Mouse (Mus musculus) myocyte (in vitro differentiated cells): Measurements from ENCODE around the gene St3gal3. TPM values are rescaled to one million over a fixed set of nuclear protein-coding genes. Genes with fewer than 3 reads are reported as not detected.

Source experiments
- H3K27me3 ChIP-seq: one replicate; pipeline ENCODE4 v1.6.1; 2011; ENCODE audit not compliant: control insufficient read depth, insufficient read depth, insufficient read length
- H3K36me3 ChIP-seq: one replicate; pipeline ENCODE4 v1.6.1; 2011; ENCODE audit not compliant: control insufficient read depth, insufficient read depth
- H3K4me2 ChIP-seq: one replicate; pipeline ENCODE4 v1.6.1; 2011; ENCODE audit warnings: low read depth, control low read depth
- H3K4me3 ChIP-seq: one replicate; pipeline ENCODE4 v1.5.1; 2011; ENCODE audit warnings: mild to moderate bottlenecking, control low read depth, moderate library complexity
- H3K79me2 ChIP-seq: one replicate; pipeline ENCODE4 v1.6.1; 2011; ENCODE audit not compliant: control insufficient read depth, insufficient read depth
- H3ac ChIP-seq: one replicate; pipeline ENCODE4 v1.6.1; 2011; ENCODE audit not compliant: control insufficient read depth, insufficient read length
- CEBPB ChIP-seq: IDR thresholded peaks from 2 replicates; pipeline ENCODE4 v1.6.1; 2011; ENCODE audit warnings: mild to moderate bottlenecking, moderate library complexity; ENCODE audit not compliant: poor library complexity, insufficient read depth, severe bottlenecking
- E2F4 ChIP-seq: IDR thresholded peaks from one replicate; pipeline ENCODE4 v1.6.1; 2011; ENCODE audit warnings: mild to moderate bottlenecking, control low read depth, moderate library complexity; ENCODE audit not compliant: insufficient read depth
- MAX ChIP-seq: IDR thresholded peaks from one replicate; pipeline ENCODE4 v1.6.1; 2011; ENCODE audit warnings: low read depth, mild to moderate bottlenecking, control low read depth
- MYOD1 ChIP-seq, 3 experiments: IDR thresholded peaks; one replicate each; pipeline ENCODE4 v1.6.1; 2011; ENCODE audit warnings: control low read depth in 2 of 3, low read depth in 2 of 3, mild to moderate bottlenecking in 2 of 3, moderate library complexity in 1 of 3; ENCODE audit not compliant: insufficient read length in 2 of 3, control insufficient read depth in 1 of 3
- MYOG ChIP-seq, 3 experiments: IDR thresholded peaks; one replicate each; pipeline ENCODE4 v1.6.1; 2011; ENCODE audit warnings: control low read depth in 2 of 3, low read depth in 2 of 3, mild to moderate bottlenecking in 2 of 3; ENCODE audit not compliant: insufficient read length in 2 of 3, control insufficient read depth in 1 of 3, insufficient read depth in 1 of 3
- POLR2A ChIP-seq: IDR thresholded peaks from one replicate; pipeline ENCODE4 v1.6.1; 2011; ENCODE audit warnings: low read depth, mild to moderate bottlenecking, control low read depth, moderate library complexity; ENCODE audit not compliant: insufficient read length
- POLR2AphosphoS2 ChIP-seq: IDR thresholded peaks from one replicate; pipeline ENCODE4 v1.6.1; 2011; ENCODE audit warnings: low read depth, control low read depth; ENCODE audit not compliant: insufficient read length
- REST ChIP-seq: IDR thresholded peaks from one replicate; pipeline ENCODE4 v1.6.1; 2011; ENCODE audit warnings: mild to moderate bottlenecking, control low read depth, moderate library complexity; ENCODE audit not compliant: insufficient read depth, insufficient read length
- SRF ChIP-seq: IDR thresholded peaks from one replicate; pipeline ENCODE4 v1.6.1; 2011; ENCODE audit warnings: low read depth; ENCODE audit not compliant: control insufficient read depth, insufficient read length
- TCF12 ChIP-seq: IDR thresholded peaks from one replicate; pipeline ENCODE4 v1.6.1; 2011; ENCODE audit warnings: mild to moderate bottlenecking, control low read depth; ENCODE audit not compliant: poor library complexity, insufficient read depth, severe bottlenecking
- TCF3 ChIP-seq: IDR thresholded peaks from one replicate; pipeline ENCODE4 v1.6.1; 2011; ENCODE audit warnings: low read depth, control low read depth; ENCODE audit not compliant: insufficient read length
- USF1 ChIP-seq: IDR thresholded peaks from one replicate; pipeline ENCODE4 v1.6.1; 2011; ENCODE audit warnings: low read depth, mild to moderate bottlenecking, control low read depth, moderate library complexity
- polyA plus RNA-seq: library from polyadenylated mRNA; unstranded; fragments of >200 nt; fragmentation: generic; extraction: Trizol; gene quantifications from one replicate; pipeline ENCODE4 v1.2.1, GENCODE M21; 2012; ENCODE audit warnings: missing spikeins

St3gal3 gene
- polyA plus RNA-seq, 1 experiment, result 45.1 TPM

- Histone ChIP-seq H3K4me2 (no peak overlapping the region), H3K27me3 (no peaks in the 10 kb centered on the region), H3K4me3 (no peak overlapping the region), H3ac (no peak overlapping the region), H3K79me2 (no peaks in the 10 kb centered on the region), H3K36me3 (no peaks in the 10 kb centered on the region)
- no peak for TF ChIP-seq REST
- no peak for TF ChIP-seq TCF3
- no peak for TF ChIP-seq USF1
- no peak for TF ChIP-seq SRF
- TF ChIP-seq CEBPB, result no peak
- TF ChIP-seq MAX, result no peak
- TF ChIP-seq MYOD1 (IDR thresholded peaks at IDR 0.05; ENCODE audit: control insufficient read depth in 1 of 3, insufficient read length in 2 of 3, low read depth in 2 of 3), result no peak
- no peak for TF ChIP-seq MYOG (IDR thresholded peaks at IDR 0.05; ENCODE audit: control insufficient read depth in 1 of 3, insufficient read depth in 1 of 3, insufficient read length in 2 of 3, low read depth in 2 of 3)
- no peak for TF ChIP-seq TCF12
- no peak for TF ChIP-seq POLR2AphosphoS2
- TF ChIP-seq POLR2A, result no peak
- no peak for TF ChIP-seq E2F4
These were observed 161.7 kb downstream of the St3gal3 start for GRCm38 (mm10) chr4:117972999-117973398.

DNA sequence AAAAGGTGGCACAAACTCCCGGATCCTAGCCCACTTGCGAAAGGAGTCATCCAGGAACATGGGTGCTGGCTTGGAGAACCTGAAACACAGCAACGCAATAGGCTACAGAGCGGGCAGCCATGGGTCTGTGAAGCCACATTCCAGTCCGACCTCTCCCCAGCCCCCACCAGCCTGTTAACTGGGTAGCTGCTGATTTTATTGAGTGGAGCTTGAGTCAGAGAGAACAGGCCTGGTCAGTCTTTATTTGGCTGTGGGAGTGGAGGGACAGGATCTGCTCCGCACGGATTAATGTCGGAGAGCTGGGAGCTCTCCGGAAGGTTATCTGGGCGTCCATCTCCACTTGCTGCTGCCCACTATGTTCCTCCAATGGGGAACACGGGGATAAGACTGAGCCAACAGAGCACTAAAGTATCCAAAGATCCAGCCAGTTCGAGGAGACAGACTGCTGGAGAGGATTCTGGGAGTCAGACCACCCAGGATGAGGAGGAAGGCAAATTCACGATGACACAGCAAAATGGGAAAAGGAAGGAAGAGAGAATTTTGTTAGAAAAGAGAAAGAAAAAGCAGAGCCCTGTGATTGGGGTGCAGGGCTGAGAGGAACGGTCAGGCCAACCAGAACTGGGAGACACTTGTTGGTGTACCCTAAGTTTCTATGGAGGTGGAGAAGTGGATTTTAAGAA is 170.2 kb downstream of the St3gal3 start:
- H3K79me2 ChIP-seq, result no peaks in the 10 kb centered on the region
- H3K27me3 ChIP-seq, result no peaks in the 10 kb centered on the region
- peaks cover 5% of the 10 kb centered on the region for H3K36me3 ChIP-seq
- no peak overlapping the region for H3K4me2 ChIP-seq
- TF ChIP-seq TCF12 (no peak), MYOD1 (IDR thresholded peaks at IDR 0.05; ENCODE audit: control insufficient read depth in 1 of 3, insufficient read length in 2 of 3, low read depth in 2 of 3) (no peak), TCF3 (no peak), E2F4 (no peak), MAX (no peak), SRF (no peak), POLR2AphosphoS2 (no peak), POLR2A (no peak), REST (no peak), USF1 (no peak), CEBPB (no peak), MYOG (IDR thresholded peaks at IDR 0.05; ENCODE audit: control insufficient read depth in 1 of 3, insufficient read depth in 1 of 3, insufficient read length in 2 of 3, low read depth in 2 of 3) (no peak)
- no peak overlapping the region for H3K4me3 ChIP-seq
- H3ac ChIP-seq, result no peak overlapping the region

DNA sequence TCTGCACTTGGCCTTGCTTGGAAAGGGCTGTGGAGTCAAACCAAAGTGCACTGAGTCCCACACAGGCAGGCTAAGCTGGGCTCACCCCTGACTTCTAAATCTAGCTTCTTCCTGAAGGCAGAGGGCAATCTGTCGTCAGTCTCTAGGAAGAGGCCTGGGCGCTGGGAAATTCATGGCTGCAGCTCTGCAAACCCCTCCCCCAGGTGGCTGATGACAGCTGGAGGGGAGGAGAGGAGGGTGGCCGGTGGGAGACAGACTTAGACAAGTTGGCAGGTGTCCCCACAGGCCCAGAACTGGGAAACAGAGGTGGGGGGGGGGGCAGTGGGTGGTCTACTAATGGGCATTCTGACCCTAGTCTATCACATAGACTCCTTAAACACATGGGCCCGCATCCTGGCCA is 177.2 kb downstream of the St3gal3 start:
- Histone ChIP-seq H3K4me3 (no peak overlapping the region), H3K27me3 (no peaks in the 10 kb centered on the region), H3K36me3 (peaks cover 8% of the 10 kb centered on the region), H3ac (no peak overlapping the region), H3K79me2 (no peaks in the 10 kb centered on the region), H3K4me2 (no peak overlapping the region)
- no peak for TF ChIP-seq USF1
- peak in 1 of 3 experiments; percentile 11 for TF ChIP-seq MYOD1 (IDR thresholded peaks at IDR 0.05; ENCODE audit: control insufficient read depth in 1 of 3, insufficient read length in 2 of 3, low read depth in 2 of 3)
- TF ChIP-seq MAX, result no peak

DNA sequence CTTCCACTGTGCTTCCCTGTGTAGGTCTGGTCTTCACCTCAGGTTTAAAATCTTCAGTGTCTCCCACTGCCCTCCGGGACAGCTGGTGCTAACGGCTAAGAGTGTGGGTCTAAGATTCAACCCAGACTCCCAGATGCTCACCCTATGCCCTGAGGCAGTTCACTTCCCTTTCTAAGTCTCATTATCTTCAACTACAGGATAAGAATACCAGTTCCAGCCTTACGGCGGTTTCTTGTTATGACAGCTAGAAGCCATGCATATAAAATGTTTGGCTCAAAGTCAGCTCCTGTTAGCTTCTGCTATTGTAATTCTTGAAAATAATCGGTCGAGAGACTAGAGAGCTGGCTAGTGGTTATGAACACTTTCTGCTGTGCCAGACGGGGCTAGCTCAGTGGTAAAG is 187.2 kb downstream of the St3gal3 start:
- TF ChIP-seq REST (no peak), USF1 (no peak), MAX (no peak), MYOG (IDR thresholded peaks at IDR 0.05; ENCODE audit: control insufficient read depth in 1 of 3, insufficient read depth in 1 of 3, insufficient read length in 2 of 3, low read depth in 2 of 3) (no peak), CEBPB (no peak), TCF3 (no peak), POLR2AphosphoS2 (no peak), MYOD1 (IDR thresholded peaks at IDR 0.05; ENCODE audit: control insufficient read depth in 1 of 3, insufficient read length in 2 of 3, low read depth in 2 of 3) (no peak), SRF (no peak)
- no peaks in the 10 kb centered on the region for H3K27me3 ChIP-seq
- H3ac ChIP-seq, result no peak overlapping the region
- H3K36me3 ChIP-seq, result peaks cover 10% of the 10 kb centered on the region
- no peaks in the 10 kb centered on the region for H3K79me2 ChIP-seq
- H3K4me3 ChIP-seq, result no peak overlapping the region
- peak overlapping the region; percentile 29 for H3K4me2 ChIP-seq

DNA sequence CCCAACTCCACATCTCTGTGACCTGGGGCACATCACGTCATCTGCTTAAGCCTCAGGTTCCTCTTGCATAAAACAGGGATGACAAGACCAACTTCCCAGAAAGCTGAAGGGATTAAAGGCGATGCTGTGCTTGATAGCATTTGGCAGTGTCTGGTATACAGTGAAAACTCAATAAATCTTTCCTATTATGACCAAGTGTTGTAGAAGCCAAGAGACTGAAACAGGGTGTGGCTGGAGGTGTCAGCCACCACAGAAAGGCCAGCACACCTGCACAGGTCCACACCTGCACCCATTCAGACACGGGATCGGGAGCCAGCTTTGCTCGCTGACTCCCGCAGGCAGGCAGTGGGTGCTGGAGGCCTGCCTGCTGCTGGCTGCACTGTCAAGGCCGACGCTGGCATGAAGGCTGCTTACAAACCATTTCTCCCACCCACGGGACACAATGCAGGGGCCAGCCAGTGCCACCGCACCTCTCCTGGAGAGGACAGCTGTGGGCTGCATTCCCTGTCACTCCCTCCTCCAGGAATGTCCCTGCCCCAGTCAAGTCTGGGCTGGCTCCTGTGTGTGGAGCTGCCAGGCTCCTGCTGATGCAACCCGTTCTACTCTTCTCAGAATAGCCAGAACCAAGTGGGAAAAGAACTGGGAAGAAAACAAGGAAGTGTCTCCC is 187.9 kb downstream of the St3gal3 start:
- Histone ChIP-seq H3K27me3 (no peaks in the 10 kb centered on the region), H3K36me3 (peaks cover 7% of the 10 kb centered on the region), H3K4me3 (no peak overlapping the region), H3K79me2 (no peaks in the 10 kb centered on the region), H3ac (no peak overlapping the region), H3K4me2 (peak overlapping the region; percentile 29)
- 0 out of 2 replicates have a peak, but pooled peaks have one; percentile 28 for TF ChIP-seq CEBPB
- TF ChIP-seq MYOG (IDR thresholded peaks at IDR 0.05; ENCODE audit: control insufficient read depth in 1 of 3, insufficient read depth in 1 of 3, insufficient read length in 2 of 3, low read depth in 2 of 3), result peak; percentile 80 to 99 (median 90)
- peak; percentile 30 for TF ChIP-seq TCF12
- TF ChIP-seq REST, result no peak
- peak; percentile 80 for TF ChIP-seq TCF3
- TF ChIP-seq MYOD1 (IDR thresholded peaks at IDR 0.05; ENCODE audit: control insufficient read depth in 1 of 3, insufficient read length in 2 of 3, low read depth in 2 of 3), result peak; percentile 46 to 94 (median 73)
- TF ChIP-seq SRF, result no peak
- TF ChIP-seq POLR2A, result peak; percentile 24
